Mouse (Mus musculus) heart, adult 11 months (tissue): ENCODE results near the gene Plau.

Experiments
- DNase-seq: peaks from one replicate; pipeline ENCODE4 v3.0.0; 2022

Plau gene

GRCm38 (mm10) chr14:20806116-20806840 lies 30.2 kb upstream of the Plau start:
- DNase-seq: peak; percentile 94

GRCm38 (mm10) chr14:20809349-20809748 lies 27.1 kb upstream of the Plau start:
- DNase-seq: no peak

GRCm38 (mm10) chr14:20809820-20810219 lies 26.6 kb upstream of the Plau start:
- DNase-seq: no peak

GRCm38 (mm10) chr14:20811236-20811635 lies 25.2 kb upstream of the Plau start:
- DNase-seq: no peak

DNA sequence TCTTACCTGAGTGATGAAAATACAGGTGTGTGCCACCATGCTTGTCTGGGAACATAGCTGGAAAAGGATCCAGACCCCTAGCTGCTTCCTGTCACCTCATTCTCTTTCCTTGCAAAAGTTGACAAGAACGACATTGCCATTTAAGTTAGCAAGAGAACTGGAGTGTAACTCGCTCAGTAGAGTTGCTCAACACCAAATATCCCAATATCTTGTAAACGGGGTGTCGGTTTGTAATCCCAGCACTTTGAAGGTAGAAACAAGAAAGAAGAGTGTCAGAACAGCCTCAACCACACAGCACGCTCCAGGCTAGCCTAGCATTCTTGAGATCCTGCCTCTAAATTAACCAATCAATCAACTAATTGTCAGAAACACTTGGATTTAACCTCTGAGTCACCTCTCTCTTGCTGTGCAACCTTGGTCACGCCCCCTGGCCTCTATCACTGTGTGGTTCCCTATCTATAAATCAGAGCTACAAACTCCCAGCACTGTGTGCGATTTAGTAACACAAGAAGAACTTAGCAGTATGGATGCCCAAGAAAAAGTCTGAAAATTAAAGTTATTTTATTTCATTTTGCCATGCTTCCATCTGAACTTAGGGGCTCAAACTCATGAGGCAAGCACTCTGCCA lies 24.6 kb upstream of the Plau start:
- no peak for DNase-seq

DNA sequence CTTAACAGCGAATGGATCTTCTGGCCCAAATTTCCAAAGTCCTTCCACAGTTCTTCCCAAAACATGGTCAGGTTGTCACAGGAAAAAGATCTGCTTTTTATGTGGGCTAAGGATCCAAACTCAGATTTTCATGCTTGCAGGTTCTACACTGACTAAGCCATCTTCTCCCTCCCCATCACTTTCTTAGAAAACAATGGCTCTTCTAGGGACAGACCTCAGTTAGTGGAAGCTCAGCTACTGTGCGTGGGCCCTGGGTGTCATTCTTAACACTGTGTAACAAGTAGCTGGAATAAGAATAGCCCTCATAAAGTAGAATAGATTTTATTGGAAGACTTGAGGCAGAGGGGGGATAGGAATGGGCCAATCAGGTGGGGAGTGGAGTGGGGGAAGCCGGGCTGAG lies 21.0 kb upstream of the Plau start:
- DNase-seq: no peak

DNA sequence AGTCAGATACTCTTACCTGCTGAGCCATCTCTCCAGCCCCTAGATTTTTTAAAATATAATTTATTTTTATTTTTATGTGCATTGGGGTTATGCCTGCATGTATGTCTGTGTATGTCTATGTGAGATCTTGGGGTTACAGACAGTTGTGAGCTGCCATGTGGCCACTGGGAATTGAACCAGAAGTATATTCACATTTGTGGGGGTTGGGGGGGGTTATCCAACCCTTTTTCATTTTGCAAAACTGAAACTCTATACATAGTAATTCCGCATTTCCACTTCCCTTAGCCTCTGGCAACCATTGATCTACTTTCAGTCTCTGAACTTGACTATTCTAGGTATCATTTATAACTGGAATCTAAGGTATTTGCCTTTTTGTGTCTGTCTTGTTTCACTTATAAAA lies 11.9 kb upstream of the Plau start:
- peak; percentile 70 for DNase-seq

GRCm38 (mm10) chr14:20825516-20825915 lies 10.9 kb upstream of the Plau start:
- peak; percentile 53 for DNase-seq

- DNase-seq: peak; percentile 91
Measured at GRCm38 (mm10) chr14:20827061-20827460, 9.4 kb upstream of the Plau start.

DNA sequence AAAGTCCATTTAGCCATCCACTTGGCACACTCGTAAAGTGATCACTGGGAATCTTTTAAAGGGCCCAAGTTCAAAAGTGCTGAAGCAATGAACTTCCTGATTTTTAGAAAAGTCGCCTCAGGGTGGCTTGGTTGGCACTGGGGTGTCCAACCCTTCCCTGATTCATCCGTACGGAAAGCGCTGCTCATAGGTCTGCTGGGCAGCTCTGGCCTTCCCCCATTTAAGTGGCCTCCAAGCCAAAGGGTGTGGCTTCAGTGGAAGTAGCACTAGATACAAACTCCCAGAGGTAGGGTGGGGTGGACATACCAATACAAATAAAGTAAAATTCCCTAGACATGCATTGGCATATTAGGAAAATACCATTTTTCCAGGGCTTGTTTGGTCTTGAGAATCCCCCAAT lies 9.0 kb upstream of the Plau start:
- DNase-seq: peak; percentile 96

DNA sequence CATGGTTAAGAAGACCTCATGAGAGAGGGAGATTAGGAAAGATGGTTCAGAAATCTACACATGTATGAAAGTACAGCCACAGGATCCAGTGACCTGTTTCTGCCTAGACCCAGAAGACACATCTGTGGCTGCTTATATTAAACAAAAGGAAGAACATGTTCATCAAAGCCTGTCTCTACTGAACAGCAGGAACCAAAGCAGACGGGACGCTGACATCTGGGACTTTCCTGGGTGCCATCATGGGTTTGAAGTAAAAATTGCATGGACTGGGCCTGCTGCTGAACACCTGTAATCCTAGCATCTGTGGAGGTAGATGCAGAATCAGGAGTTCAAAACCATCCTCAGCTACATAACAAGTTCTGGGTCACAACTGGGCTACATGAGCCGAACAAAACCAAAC lies 7.9 kb upstream of the Plau start:
- no peak for DNase-seq

DNA sequence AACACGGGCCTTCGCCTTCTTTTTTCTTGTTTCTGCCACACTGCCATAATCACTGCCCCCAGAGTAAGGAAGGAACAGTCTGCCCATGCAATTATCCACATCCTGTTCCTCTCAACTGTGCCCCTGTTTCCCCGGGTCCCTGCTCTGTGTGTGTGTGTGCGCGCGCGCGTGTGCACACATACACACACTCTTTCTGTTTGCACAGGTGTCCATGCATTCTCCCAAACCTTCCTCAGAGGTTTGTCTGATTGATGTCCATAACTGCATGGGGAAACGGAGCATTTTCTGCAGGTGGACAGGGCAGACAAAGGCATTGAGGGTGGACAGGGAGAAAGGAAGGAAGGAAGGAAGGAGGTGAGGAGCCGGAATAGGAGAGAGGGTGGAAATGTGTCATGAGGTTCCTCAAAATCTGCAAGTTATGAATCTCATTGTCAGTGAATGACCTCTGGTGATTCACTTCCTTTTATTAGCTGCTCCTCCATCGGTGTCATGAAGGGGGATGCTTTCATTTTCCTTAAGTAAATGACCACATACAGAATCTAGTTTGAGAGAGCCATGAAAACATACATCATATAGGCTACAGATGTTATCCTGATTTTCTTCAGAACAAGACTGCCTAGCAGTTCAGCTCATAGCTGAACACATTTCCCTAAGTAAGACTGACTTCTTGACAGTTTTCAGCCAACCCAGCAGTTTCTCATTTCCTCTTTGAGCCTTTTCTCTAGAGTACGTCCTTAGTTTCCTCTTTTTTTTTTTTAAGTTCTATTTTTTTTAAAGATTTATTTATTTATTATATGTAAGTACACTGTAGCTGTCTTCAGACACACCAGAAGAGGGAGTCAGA lies 6.7 kb upstream of the Plau start:
- peak; percentile 93 for DNase-seq

- peak; percentile 96 for DNase-seq
Measured at GRCm38 (mm10) chr14:20831141-20831910, 5.1 kb upstream of the Plau start.

GRCm38 (mm10) chr14:20831915-20832314 lies 4.5 kb upstream of the Plau start:
- DNase-seq: no peak

DNA sequence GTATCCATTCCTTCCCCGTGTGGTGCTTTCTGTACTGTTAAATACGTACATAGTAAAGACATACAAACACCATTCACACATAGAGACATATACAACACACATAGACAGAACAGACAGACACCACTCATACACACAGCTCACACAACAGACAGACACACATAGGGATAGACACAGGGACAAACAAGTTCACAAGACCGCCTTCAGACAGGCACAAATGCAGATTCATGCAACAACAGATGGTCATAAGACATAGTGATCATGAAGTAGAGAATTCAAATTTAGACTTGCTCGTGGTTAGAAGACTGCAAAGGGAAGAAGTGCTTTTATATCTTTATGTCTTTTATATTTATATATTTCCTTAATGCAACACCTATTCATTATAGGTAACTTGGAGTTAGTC lies 2.9 kb upstream of the Plau start:
- peak; percentile 70 for DNase-seq

DNA sequence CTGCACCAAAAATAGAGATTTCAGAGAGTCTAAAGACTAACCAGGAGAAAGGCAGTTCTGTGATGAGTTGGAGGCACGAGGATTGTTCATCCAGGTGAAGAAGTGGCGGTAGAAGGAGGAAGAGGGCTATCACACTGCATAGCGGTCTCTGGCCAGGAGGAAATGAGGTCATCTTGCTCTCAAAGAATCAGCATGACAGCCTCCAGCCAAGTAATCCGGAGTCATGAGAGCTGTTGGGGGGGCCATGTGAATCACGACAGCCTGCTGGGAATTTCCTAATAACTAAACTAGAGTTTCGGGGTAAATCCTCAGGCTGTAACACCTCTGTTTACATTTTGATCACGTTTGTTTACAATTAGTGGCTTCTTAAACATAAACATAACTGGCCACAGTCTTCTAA lies 2.3 kb upstream of the Plau start:
- peak; percentile 95 for DNase-seq

GRCm38 (mm10) chr14:20836905-20837376 lies 481 bp downstream of the Plau start:
- peak; percentile 90 for DNase-seq

DNA sequence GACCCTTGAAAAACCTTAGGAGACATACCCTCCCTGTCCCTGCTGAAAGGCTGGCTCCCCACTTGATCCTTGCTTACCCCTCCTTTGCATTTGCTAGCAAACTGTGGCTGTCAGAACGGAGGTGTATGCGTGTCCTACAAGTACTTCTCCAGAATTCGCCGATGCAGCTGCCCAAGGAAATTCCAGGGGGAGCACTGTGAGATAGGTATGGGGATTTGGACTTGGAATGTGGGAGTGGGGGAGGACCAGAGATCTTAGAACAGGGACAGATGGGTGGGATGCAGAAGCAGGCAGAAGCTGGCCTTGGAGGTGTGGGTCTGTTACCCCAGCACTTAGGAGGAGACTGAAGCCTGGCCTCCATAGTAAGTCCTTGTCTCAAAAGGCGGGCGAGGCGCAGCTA lies 1.2 kb downstream of the Plau start:
- peak; percentile 92 for DNase-seq

DNA sequence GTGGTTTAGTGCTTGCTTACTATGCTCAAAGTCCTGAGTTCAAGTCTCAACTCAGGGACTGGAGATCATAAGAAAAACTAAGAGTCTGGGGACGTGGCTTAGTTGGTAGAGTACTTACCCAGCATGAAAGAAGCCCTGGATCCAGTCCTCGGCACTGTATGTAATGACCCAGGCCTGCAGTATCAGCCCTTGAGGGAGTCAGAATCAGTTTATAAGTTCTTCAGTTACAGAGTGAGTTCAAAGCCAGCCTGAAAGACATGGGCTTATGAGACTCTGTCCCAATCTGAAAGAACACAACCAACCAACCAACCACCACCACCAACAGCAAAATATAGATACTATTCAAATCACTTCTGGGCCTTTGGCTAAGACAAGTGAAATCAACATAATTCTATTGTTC lies 5.1 kb downstream of the Plau start:
- peak; percentile 55 for DNase-seq

- peak; percentile 81 for DNase-seq
Measured at GRCm38 (mm10) chr14:20842629-20843028, 6.2 kb downstream of the Plau start.

GRCm38 (mm10) chr14:20844126-20844525 lies 7.7 kb downstream of the Plau start:
- DNase-seq: peak; percentile 80

DNA sequence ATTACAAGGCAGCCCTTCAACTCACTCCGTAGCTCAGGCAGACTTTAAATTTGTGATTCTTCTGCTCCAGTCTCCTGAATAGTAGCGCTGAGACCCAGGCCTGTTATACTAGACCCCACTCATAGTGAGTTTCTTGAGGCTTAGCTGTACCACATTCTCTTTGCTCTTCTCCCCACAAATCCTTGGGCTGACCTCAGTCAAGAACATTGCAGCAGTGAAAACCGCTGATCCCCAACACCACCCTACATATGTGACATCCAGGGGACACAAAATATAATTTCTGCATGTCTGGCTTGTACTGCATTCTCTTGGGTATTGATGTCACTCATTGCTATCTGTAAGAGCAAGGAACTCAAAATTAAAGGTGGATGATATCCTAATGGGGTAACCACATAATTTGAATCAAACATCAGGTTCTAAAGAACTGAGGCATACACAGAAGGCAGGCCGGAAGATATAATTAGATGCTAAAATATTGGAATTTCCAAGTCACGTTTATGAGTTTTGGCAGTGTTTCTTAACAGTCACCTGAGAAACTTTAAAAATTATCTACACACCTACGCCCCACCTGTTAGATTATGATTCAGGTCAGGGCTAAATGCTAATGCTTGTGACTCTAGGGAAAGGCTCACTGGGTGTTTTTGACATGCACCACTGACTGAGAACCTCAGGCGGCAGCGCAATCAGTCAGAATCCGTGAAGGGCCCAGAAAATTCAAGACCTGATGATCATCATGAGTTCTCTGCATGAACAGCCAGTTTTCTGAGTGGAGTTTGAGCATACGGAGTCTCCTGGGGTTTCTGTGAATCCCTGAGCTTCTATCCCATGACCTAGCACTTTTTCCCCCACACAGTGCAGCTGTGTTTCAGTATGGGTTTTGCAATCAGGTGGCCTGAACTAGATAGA lies 8.5 kb downstream of the Plau start:
- peak; percentile 93 for DNase-seq
